Mouse (Mus musculus): Measurements from ENCODE around the gene Sirt7. TPM values are rescaled to one million over a fixed set of nuclear protein-coding genes. Genes with fewer than 3 reads are reported as not detected.

Gene Sirt7
- polyA plus RNA-seq, 1 experiment from 2014 or later: 34.3 TPM

- peak; percentile 91 for ATAC-seq (ENCODE audit: borderline replicate concordance, extremely low read depth, low FRiP score, low TSS enrichment)
- Histone ChIP-seq H3K4me3 (peak within 1 kb of the TSS; percentile 93), H3K27ac (peak within 1 kb of the TSS; percentile 85), H3K9ac (peak within 1 kb of the TSS; percentile 91), H3K36me3 (peaks cover 8% of the 10 kb centered on the region), H3K4me1 (peaks cover 39% of the 10 kb centered on the region), H3K4me2 (peak within 1 kb of the TSS; percentile 80), H3K9me3 (no peaks in the 10 kb centered on the region), H3K27me3 (no peaks in the 10 kb centered on the region)
- 12% methylated on average over 53 of the region's 58 CpGs for WGBS
These were observed 8.7 kb upstream of the Sirt7 start, which contains the start of gene Mafg for GRCm38 (mm10) chr11:120633520-120634343. Gene Mafg, minus strand, starts transcription at chr11:120633600.

- no peaks in the 10 kb centered on the region for H3K27me3 ChIP-seq
- H3K4me3 ChIP-seq: peak overlapping the region; percentile 93
- H3K27ac ChIP-seq: peak overlapping the region; percentile 85
- peak overlapping the region; percentile 80 for H3K4me2 ChIP-seq
- peak; percentile 88 for ATAC-seq (ENCODE audit: borderline replicate concordance, extremely low read depth, low FRiP score, low TSS enrichment)
- H3K9me3 ChIP-seq: no peaks in the 10 kb centered on the region
- peaks cover 39% of the 10 kb centered on the region for H3K4me1 ChIP-seq
- H3K9ac ChIP-seq: peak overlapping the region; percentile 91
- peaks cover 10% of the 10 kb centered on the region for H3K36me3 ChIP-seq
- WGBS: under 1% methylated on average over 96 of the region's 116 CpGs
These were observed 7.8 kb upstream of the Sirt7 start for GRCm38 (mm10) chr11:120632559-120633519.

- H3K27ac ChIP-seq: peak overlapping the region; percentile 85
- ATAC-seq (ENCODE audit: borderline replicate concordance, extremely low read depth, low FRiP score, low TSS enrichment): no peak
- peak overlapping the region; percentile 93 for H3K4me3 ChIP-seq
- peak overlapping the region; percentile 80 for H3K4me2 ChIP-seq
- peaks cover 17% of the 10 kb centered on the region for H3K36me3 ChIP-seq
- H3K4me1 ChIP-seq: peaks cover 39% of the 10 kb centered on the region
- H3K9me3 ChIP-seq: no peaks in the 10 kb centered on the region
- H3K27me3 ChIP-seq: no peaks in the 10 kb centered on the region
- H3K9ac ChIP-seq: peak overlapping the region; percentile 91
- WGBS: 44% methylated on average over 4 of the region's 4 CpGs
These were observed 6.8 kb upstream of the Sirt7 start for GRCm38 (mm10) chr11:120631726-120632448.

GRCm38 (mm10) chr11:120630881-120631725, 6.1 kb upstream of the Sirt7 start:
- H3K27me3 ChIP-seq: no peaks in the 10 kb centered on the region
- H3K27ac ChIP-seq: peak overlapping the region; percentile 55
- WGBS: 28% methylated on average over 7 of the region's 7 CpGs
- peaks cover 39% of the 10 kb centered on the region for H3K4me1 ChIP-seq
- peaks cover 18% of the 10 kb centered on the region for H3K36me3 ChIP-seq
- H3K4me2 ChIP-seq: peak overlapping the region; percentile 80
- H3K4me3 ChIP-seq: peak overlapping the region; percentile 93
- H3K9me3 ChIP-seq: no peaks in the 10 kb centered on the region
- no peak for ATAC-seq (ENCODE audit: borderline replicate concordance, extremely low read depth, low FRiP score, low TSS enrichment)
- H3K9ac ChIP-seq: peak overlapping the region; percentile 91

GRCm38 (mm10) chr11:120630401-120630871, 5.4 kb upstream of the Sirt7 start:
- WGBS: 51% methylated on average over 5 of the region's 5 CpGs
- Histone ChIP-seq H3K9ac (peak overlapping the region; percentile 8), H3K27me3 (no peaks in the 10 kb centered on the region), H3K4me1 (peaks cover 45% of the 10 kb centered on the region), H3K27ac (peak overlapping the region; percentile 55), H3K4me3 (peak overlapping the region; percentile 5; the same call in 1 of the 2 replicates), H3K36me3 (peaks cover 18% of the 10 kb centered on the region), H3K9me3 (no peaks in the 10 kb centered on the region), H3K4me2 (peak overlapping the region; percentile 80; the same call in 1 of the 2 replicates)
- ATAC-seq (ENCODE audit: borderline replicate concordance, extremely low read depth, low FRiP score, low TSS enrichment): no peak

- H3K4me1 ChIP-seq: peaks cover 49% of the 10 kb centered on the region
- no peak overlapping the region for H3K4me3 ChIP-seq
- ATAC-seq (ENCODE audit: borderline replicate concordance, extremely low read depth, low FRiP score, low TSS enrichment): no peak
- no peaks in the 10 kb centered on the region for H3K27me3 ChIP-seq
- 29% methylated on average over 7 of the region's 7 CpGs for WGBS
- no peaks in the 10 kb centered on the region for H3K9me3 ChIP-seq
- H3K9ac ChIP-seq: peak overlapping the region; percentile 8; the same call in 1 of the 2 replicates
- peak overlapping the region; percentile 55; the same call in 1 of the 2 replicates for H3K27ac ChIP-seq
- peak overlapping the region; percentile 80; the same call in 1 of the 2 replicates for H3K4me2 ChIP-seq
- H3K36me3 ChIP-seq: peaks cover 18% of the 10 kb centered on the region
These were observed 4.9 kb upstream of the Sirt7 start for GRCm38 (mm10) chr11:120629911-120630310.

GRCm38 (mm10) chr11:120629341-120629730, 4.3 kb upstream of the Sirt7 start:
- Histone ChIP-seq H3K36me3 (peaks cover 18% of the 10 kb centered on the region), H3K4me1 (peaks cover 49% of the 10 kb centered on the region), H3K27ac (0 out of 2 replicates have a peak overlapping the region, but pooled peaks have one; percentile 15), H3K9ac (no peak overlapping the region), H3K9me3 (no peaks in the 10 kb centered on the region), H3K4me3 (peak overlapping the region; percentile 1; the same call in 1 of the 2 replicates), H3K27me3 (no peaks in the 10 kb centered on the region), H3K4me2 (no peak overlapping the region)
- WGBS: 74% methylated on average over 23 of the region's 23 CpGs
- ATAC-seq (ENCODE audit: borderline replicate concordance, extremely low read depth, low FRiP score, low TSS enrichment): no peak

GRCm38 (mm10) chr11:120628601-120629340, 3.7 kb upstream of the Sirt7 start:
- no peak overlapping the region for H3K4me2 ChIP-seq
- peaks cover 18% of the 10 kb centered on the region for H3K36me3 ChIP-seq
- no peaks in the 10 kb centered on the region for H3K27me3 ChIP-seq
- WGBS: 94% methylated on average over 23 of the region's 23 CpGs
- H3K4me1 ChIP-seq: peaks cover 48% of the 10 kb centered on the region
- no peak overlapping the region for H3K27ac ChIP-seq
- no peak for ATAC-seq (ENCODE audit: borderline replicate concordance, extremely low read depth, low FRiP score, low TSS enrichment)
- peak overlapping the region; percentile 1; the same call in 1 of the 2 replicates for H3K4me3 ChIP-seq
- H3K9ac ChIP-seq: no peak overlapping the region
- no peaks in the 10 kb centered on the region for H3K9me3 ChIP-seq

- H3K27me3 ChIP-seq: no peaks in the 10 kb centered on the region
- 75% methylated on average over 22 of the region's 22 CpGs for WGBS
- H3K27ac ChIP-seq: no peak overlapping the region
- H3K9me3 ChIP-seq: no peaks in the 10 kb centered on the region
- no peak for ATAC-seq (ENCODE audit: borderline replicate concordance, extremely low read depth, low FRiP score, low TSS enrichment)
- H3K4me1 ChIP-seq: peaks cover 50% of the 10 kb centered on the region
- no peak overlapping the region for H3K9ac ChIP-seq
- H3K4me2 ChIP-seq: no peak overlapping the region
- H3K4me3 ChIP-seq: no peak overlapping the region
- peaks cover 24% of the 10 kb centered on the region for H3K36me3 ChIP-seq
These were observed 2.6 kb upstream of the Sirt7 start for GRCm38 (mm10) chr11:120627468-120628300.

Data from lung, embryonic 15.5 days (tissue).